Mouse (Mus musculus): Measurements from ENCODE around the gene Gm9972. TPM values are rescaled to one million over a fixed set of nuclear protein-coding genes. Genes with fewer than 3 reads are reported as not detected.

The Gm9972 gene
- 0.54 TPM in 1 of 2 replicates, not detected in the other for polyA plus RNA-seq (2014; fragmentation: Nextera tagmentation; extraction: Ambion mirVana)

GRCm38 (mm10) chr11:43035446-43035845 lies at the start of gene Gm9972:
Gm9972 (plus strand) TSS chr11:43035746.
- no peak for ATAC-seq (ENCODE audit: insufficient number of reproducible peaks, insufficient read depth, low FRiP score, low read depth)
- H3K4me3 ChIP-seq (ENCODE audit: low read depth, low read length), result no peak within 1 kb of the TSS
- H3K36me3 ChIP-seq (ENCODE audit: control insufficient read depth, insufficient read depth, low read length), result no peaks in the 10 kb centered on the region
- H3K4me1 ChIP-seq (ENCODE audit: control insufficient read depth, insufficient read depth, low read length), result no peaks in the 10 kb centered on the region
- H3K9me3 ChIP-seq (ENCODE audit: control insufficient read depth, low read depth, low read length), result no peaks in the 10 kb centered on the region
- no peaks in the 10 kb centered on the region for H3K27me3 ChIP-seq (ENCODE audit: control insufficient read depth, insufficient read depth, low read length)
- no peak within 1 kb of the TSS for H3K4me2 ChIP-seq (replicated peaks; ENCODE audit: low read depth, low read length)
- H3K9ac ChIP-seq (replicated peaks; ENCODE audit: low read depth, low read length), result no peak within 1 kb of the TSS
- H3K27ac ChIP-seq (ENCODE audit: low read length), result no peak within 1 kb of the TSS

DNA sequence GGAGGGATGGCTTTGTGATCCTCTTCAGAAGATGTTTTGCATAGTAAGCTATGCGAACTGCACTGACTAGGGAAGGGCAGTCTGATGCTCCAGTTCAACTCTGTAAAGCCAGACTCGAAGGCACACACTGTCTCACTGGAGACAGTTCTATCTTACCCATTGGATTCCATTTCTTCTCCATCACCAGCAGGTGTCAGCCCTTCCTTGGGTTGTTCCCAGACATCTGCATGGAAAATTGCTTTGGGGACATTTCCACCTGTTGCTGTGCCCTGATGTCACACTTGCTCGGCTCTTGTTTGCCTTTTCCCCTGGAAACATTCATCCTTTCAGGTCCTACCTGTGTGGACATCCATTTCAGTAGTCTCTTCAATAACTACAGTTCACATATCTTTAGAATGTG lies 36.4 kb upstream of the Gm9972 start:
- Histone ChIP-seq H3K9ac (replicated peaks; ENCODE audit: low read depth, low read length) (no peak overlapping the region), H3K27ac (ENCODE audit: low read length) (no peak overlapping the region), H3K4me2 (replicated peaks; ENCODE audit: low read depth, low read length) (no peak overlapping the region), H3K4me1 (ENCODE audit: control insufficient read depth, insufficient read depth, low read length) (no peaks in the 10 kb centered on the region), H3K4me3 (ENCODE audit: low read depth, low read length) (no peak overlapping the region), H3K36me3 (ENCODE audit: control insufficient read depth, insufficient read depth, low read length) (no peaks in the 10 kb centered on the region), H3K27me3 (ENCODE audit: control insufficient read depth, insufficient read depth, low read length) (no peaks in the 10 kb centered on the region), H3K9me3 (ENCODE audit: control insufficient read depth, low read depth, low read length) (no peaks in the 10 kb centered on the region)
- ATAC-seq (ENCODE audit: insufficient number of reproducible peaks, insufficient read depth, low FRiP score, low read depth), result no peak
- 39% methylated on average over 3 of the region's 3 CpGs for WGBS

- no peaks in the 10 kb centered on the region for H3K4me1 ChIP-seq (ENCODE audit: control insufficient read depth, insufficient read depth, low read length)
- H3K27ac ChIP-seq (ENCODE audit: low read length), result no peak overlapping the region
- no peak overlapping the region for H3K9ac ChIP-seq (replicated peaks; ENCODE audit: low read depth, low read length)
- no peaks in the 10 kb centered on the region for H3K27me3 ChIP-seq (ENCODE audit: control insufficient read depth, insufficient read depth, low read length)
- H3K36me3 ChIP-seq (ENCODE audit: control insufficient read depth, insufficient read depth, low read length), result no peaks in the 10 kb centered on the region
- ATAC-seq (ENCODE audit: insufficient number of reproducible peaks, insufficient read depth, low FRiP score, low read depth), result no peak
- no peaks in the 10 kb centered on the region for H3K9me3 ChIP-seq (ENCODE audit: control insufficient read depth, low read depth, low read length)
- H3K4me2 ChIP-seq (replicated peaks; ENCODE audit: low read depth, low read length), result no peak overlapping the region
- WGBS, result 84% methylated on average over 2 of the region's 2 CpGs
- H3K4me3 ChIP-seq (ENCODE audit: low read depth, low read length), result no peak overlapping the region
These were observed 23.6 kb upstream of the Gm9972 start for GRCm38 (mm10) chr11:43011941-43012340.

GRCm38 (mm10) chr11:43012980-43013379 lies 22.6 kb upstream of the Gm9972 start:
- no peak overlapping the region for H3K27ac ChIP-seq (ENCODE audit: low read length)
- no peak for ATAC-seq (ENCODE audit: insufficient number of reproducible peaks, insufficient read depth, low FRiP score, low read depth)
- no peaks in the 10 kb centered on the region for H3K9me3 ChIP-seq (ENCODE audit: control insufficient read depth, low read depth, low read length)
- H3K36me3 ChIP-seq (ENCODE audit: control insufficient read depth, insufficient read depth, low read length), result no peaks in the 10 kb centered on the region
- no peak overlapping the region for H3K4me2 ChIP-seq (replicated peaks; ENCODE audit: low read depth, low read length)
- WGBS, result 76% methylated on average over 4 of the region's 4 CpGs
- H3K4me3 ChIP-seq (ENCODE audit: low read depth, low read length), result no peak overlapping the region
- H3K27me3 ChIP-seq (ENCODE audit: control insufficient read depth, insufficient read depth, low read length), result no peaks in the 10 kb centered on the region
- H3K9ac ChIP-seq (replicated peaks; ENCODE audit: low read depth, low read length), result no peak overlapping the region
- H3K4me1 ChIP-seq (ENCODE audit: control insufficient read depth, insufficient read depth, low read length), result no peaks in the 10 kb centered on the region

- no peak overlapping the region for H3K4me2 ChIP-seq (replicated peaks; ENCODE audit: low read depth, low read length)
- no peaks in the 10 kb centered on the region for H3K9me3 ChIP-seq (ENCODE audit: control insufficient read depth, low read depth, low read length)
- no peaks in the 10 kb centered on the region for H3K4me1 ChIP-seq (ENCODE audit: control insufficient read depth, insufficient read depth, low read length)
- H3K27ac ChIP-seq (ENCODE audit: low read length), result no peak overlapping the region
- H3K27me3 ChIP-seq (ENCODE audit: control insufficient read depth, insufficient read depth, low read length), result no peaks in the 10 kb centered on the region
- H3K36me3 ChIP-seq (ENCODE audit: control insufficient read depth, insufficient read depth, low read length), result no peaks in the 10 kb centered on the region
- no peak overlapping the region for H3K4me3 ChIP-seq (ENCODE audit: low read depth, low read length)
- no peak for ATAC-seq (ENCODE audit: insufficient number of reproducible peaks, insufficient read depth, low FRiP score, low read depth)
- H3K9ac ChIP-seq (replicated peaks; ENCODE audit: low read depth, low read length), result no peak overlapping the region
These were observed 12.3 kb upstream of the Gm9972 start for GRCm38 (mm10) chr11:43023109-43023688.

GRCm38 (mm10) chr11:43029813-43030212 lies 5.7 kb upstream of the Gm9972 start:
- Histone ChIP-seq H3K4me2 (replicated peaks; ENCODE audit: low read depth, low read length) (no peak overlapping the region), H3K27me3 (ENCODE audit: control insufficient read depth, insufficient read depth, low read length) (no peaks in the 10 kb centered on the region), H3K9ac (replicated peaks; ENCODE audit: low read depth, low read length) (no peak overlapping the region), H3K4me1 (ENCODE audit: control insufficient read depth, insufficient read depth, low read length) (no peaks in the 10 kb centered on the region), H3K27ac (ENCODE audit: low read length) (no peak overlapping the region), H3K4me3 (ENCODE audit: low read depth, low read length) (no peak overlapping the region), H3K36me3 (ENCODE audit: control insufficient read depth, insufficient read depth, low read length) (no peaks in the 10 kb centered on the region), H3K9me3 (ENCODE audit: control insufficient read depth, low read depth, low read length) (no peaks in the 10 kb centered on the region)
- ATAC-seq (ENCODE audit: insufficient number of reproducible peaks, insufficient read depth, low FRiP score, low read depth), result no peak
- 75% methylated on average over 1 of the region's 1 CpGs for WGBS

GRCm38 (mm10) chr11:43032141-43032540 lies 3.4 kb upstream of the Gm9972 start:
- Histone ChIP-seq H3K9me3 (ENCODE audit: control insufficient read depth, low read depth, low read length) (no peaks in the 10 kb centered on the region), H3K27ac (ENCODE audit: low read length) (no peak overlapping the region), H3K36me3 (ENCODE audit: control insufficient read depth, insufficient read depth, low read length) (no peaks in the 10 kb centered on the region), H3K4me1 (ENCODE audit: control insufficient read depth, insufficient read depth, low read length) (no peaks in the 10 kb centered on the region), H3K4me3 (ENCODE audit: low read depth, low read length) (no peak overlapping the region), H3K27me3 (ENCODE audit: control insufficient read depth, insufficient read depth, low read length) (no peaks in the 10 kb centered on the region), H3K9ac (replicated peaks; ENCODE audit: low read depth, low read length) (no peak overlapping the region), H3K4me2 (replicated peaks; ENCODE audit: low read depth, low read length) (no peak overlapping the region)
- 83% methylated on average over 4 of the region's 4 CpGs for WGBS
- no peak for ATAC-seq (ENCODE audit: insufficient number of reproducible peaks, insufficient read depth, low FRiP score, low read depth)

DNA sequence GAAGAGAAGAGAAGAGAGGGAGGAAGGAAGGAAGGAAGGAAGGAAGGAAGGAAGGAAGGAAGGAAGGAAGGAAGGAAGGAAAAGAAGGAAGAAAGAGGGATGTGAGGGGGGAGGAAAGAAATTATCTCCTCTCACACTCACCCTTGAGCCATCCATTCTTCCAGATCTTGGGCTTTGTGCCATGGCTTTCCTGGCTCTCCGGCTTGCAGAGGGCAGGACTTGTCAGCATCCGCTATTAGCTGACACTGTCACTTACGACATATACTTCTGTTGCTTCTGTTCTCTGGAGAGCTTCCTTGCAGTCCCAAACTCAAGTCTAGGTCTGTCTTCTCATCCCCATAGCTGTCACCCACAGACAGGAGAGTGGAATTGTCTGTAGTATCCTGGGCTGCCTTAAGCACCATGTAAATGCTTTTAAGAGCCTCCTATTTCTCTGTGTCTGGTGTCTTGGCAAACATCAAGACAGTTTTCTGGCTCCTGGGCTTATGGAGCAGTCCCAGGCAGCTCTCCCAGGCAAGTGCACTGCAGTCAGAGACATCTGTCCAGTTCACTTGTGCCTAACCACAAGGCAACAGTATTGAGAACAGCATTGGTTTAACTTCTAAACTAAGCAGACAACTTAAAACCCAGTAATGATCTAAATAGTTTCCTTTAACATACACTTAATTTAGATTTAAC lies 10.5 kb downstream of the Gm9972 start:
- ATAC-seq (ENCODE audit: insufficient number of reproducible peaks, insufficient read depth, low FRiP score, low read depth), result no peak
- no peaks in the 10 kb centered on the region for H3K27me3 ChIP-seq (ENCODE audit: control insufficient read depth, insufficient read depth, low read length)
- H3K4me3 ChIP-seq (ENCODE audit: low read depth, low read length), result no peak overlapping the region
- 76% methylated on average over 3 of the region's 3 CpGs for WGBS
- H3K9ac ChIP-seq (replicated peaks; ENCODE audit: low read depth, low read length), result no peak overlapping the region
- no peaks in the 10 kb centered on the region for H3K9me3 ChIP-seq (ENCODE audit: control insufficient read depth, low read depth, low read length)
- no peaks in the 10 kb centered on the region for H3K36me3 ChIP-seq (ENCODE audit: control insufficient read depth, insufficient read depth, low read length)
- no peaks in the 10 kb centered on the region for H3K4me1 ChIP-seq (ENCODE audit: control insufficient read depth, insufficient read depth, low read length)
- H3K4me2 ChIP-seq (replicated peaks; ENCODE audit: low read depth, low read length), result no peak overlapping the region
- no peak overlapping the region for H3K27ac ChIP-seq (ENCODE audit: low read length)

GRCm38 (mm10) chr11:43049363-43049762 lies 13.8 kb downstream of the Gm9972 start:
- WGBS, result 29% methylated on average over 1 of the region's 1 CpGs
- Histone ChIP-seq H3K9me3 (ENCODE audit: control insufficient read depth, low read depth, low read length) (no peaks in the 10 kb centered on the region), H3K4me2 (replicated peaks; ENCODE audit: low read depth, low read length) (no peak overlapping the region), H3K4me3 (ENCODE audit: low read depth, low read length) (no peak overlapping the region), H3K27ac (ENCODE audit: low read length) (no peak overlapping the region), H3K36me3 (ENCODE audit: control insufficient read depth, insufficient read depth, low read length) (no peaks in the 10 kb centered on the region), H3K4me1 (ENCODE audit: control insufficient read depth, insufficient read depth, low read length) (no peaks in the 10 kb centered on the region), H3K27me3 (ENCODE audit: control insufficient read depth, insufficient read depth, low read length) (no peaks in the 10 kb centered on the region), H3K9ac (replicated peaks; ENCODE audit: low read depth, low read length) (no peak overlapping the region)
- no peak for ATAC-seq (ENCODE audit: insufficient number of reproducible peaks, insufficient read depth, low FRiP score, low read depth)
